11 mouse cellular contexts compared by ENCODE assay signal in the genomic region with DNA sequence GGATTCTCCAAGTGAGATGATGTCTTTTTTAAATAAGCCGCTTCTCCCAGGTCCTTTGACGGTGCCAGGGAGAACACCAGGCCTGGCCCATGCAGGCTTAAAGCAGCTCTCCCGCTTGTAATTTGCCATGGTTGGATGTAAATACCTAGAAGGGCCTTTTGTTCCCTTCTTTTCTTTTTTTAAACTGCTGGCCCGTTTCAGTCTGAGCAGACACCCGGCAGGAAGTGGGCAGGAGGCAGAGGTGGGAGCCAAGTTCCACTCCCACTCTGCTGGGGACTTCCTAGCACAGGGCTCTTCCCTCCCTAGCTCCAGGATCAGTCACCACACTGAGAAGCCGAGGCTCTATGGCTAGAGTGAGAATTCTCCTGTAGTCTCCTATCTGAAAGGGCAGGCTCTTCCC.
A peak's percentile ranks its signal among the peaks of the same experiment; 100 is the strongest.
DNase-seq lines count a peak whose midpoint lies in the region; ATAC-seq lines count a peak whose summit lies in the region.
"Had no signal": no experiment of that assay in that cellular context is flagged by ENCODE, and none has a peak within 500 bp of the region (broad histone marks: within the 10 kb centered on the region; RNA-seq: fewer than 3 reads in every experiment).

No protein-coding gene starts in this region.

- no peaks in the 10 kb centered on the region for H3K9me3 ChIP-seq in heart, embryonic 15.5 days (replicated peaks)
- H3K9me3 ChIP-seq in midbrain, embryonic 10.5 days (replicated peaks) = 0 out of 2 replicates have a peak, but pooled peaks cover 1% of the 10 kb centered on the region
- H3K9me3 ChIP-seq in midbrain, embryonic 15.5 days = no peaks in the 10 kb centered on the region
- no peaks in the 10 kb centered on the region for H3K9me3 ChIP-seq in kidney, embryonic 15.5 days (replicated peaks)
- no peaks in the 10 kb centered on the region for H3K9me3 ChIP-seq in neural tube, embryonic 15.5 days (replicated peaks)
- H3K9me3 ChIP-seq: liver, embryonic 15.5 days had no signal

- no peak overlapping the region for H3K4me3 ChIP-seq in heart, embryonic 15.5 days
- no peak overlapping the region for H3K4me3 ChIP-seq in midbrain, embryonic 10.5 days
- H3K4me3 ChIP-seq in midbrain, embryonic 15.5 days = no peak overlapping the region
- H3K4me3 ChIP-seq in kidney, embryonic 15.5 days (replicated peaks) = no peak overlapping the region
- H3K4me3 ChIP-seq in neural tube, embryonic 15.5 days (replicated peaks) = no peak overlapping the region
- H3K4me3 ChIP-seq: liver, embryonic 15.5 days had no signal

- 58% methylated on average over 6 of the region's 6 CpGs for WGBS in heart, embryonic 15.5 days
- 60% methylated on average over 6 of the region's 6 CpGs for WGBS in midbrain, embryonic 10.5 days
- WGBS in midbrain, embryonic 15.5 days = 29% methylated on average over 6 of the region's 6 CpGs
- 57% methylated on average over 6 of the region's 6 CpGs for WGBS in kidney, embryonic 15.5 days
- WGBS in neural tube, embryonic 15.5 days = 33% methylated on average over 6 of the region's 6 CpGs

- no peak overlapping the region for H3K4me2 ChIP-seq in heart, embryonic 15.5 days
- no peak overlapping the region for H3K4me2 ChIP-seq in midbrain, embryonic 15.5 days
- H3K4me2 ChIP-seq in kidney, embryonic 15.5 days = no peak overlapping the region
- H3K4me2 ChIP-seq in neural tube, embryonic 15.5 days = no peak overlapping the region
- H3K4me2 ChIP-seq: liver, embryonic 15.5 days had no signal

- peaks cover 26% of the 10 kb centered on the region for H3K36me3 ChIP-seq in heart, embryonic 15.5 days
- H3K36me3 ChIP-seq in midbrain, embryonic 10.5 days = peaks cover 82% of the 10 kb centered on the region
- H3K36me3 ChIP-seq in midbrain, embryonic 15.5 days (replicated peaks) = peaks cover 36% of the 10 kb centered on the region
- H3K36me3 ChIP-seq in kidney, embryonic 15.5 days = peaks cover 87% of the 10 kb centered on the region
- H3K36me3 ChIP-seq in neural tube, embryonic 15.5 days = peaks cover 75% of the 10 kb centered on the region

- H3K27ac ChIP-seq in heart, embryonic 15.5 days = peak overlapping the region; percentile 35
- peak overlapping the region; percentile 40 for H3K27ac ChIP-seq in midbrain, embryonic 10.5 days (replicated peaks)
- no peak overlapping the region for H3K27ac ChIP-seq in midbrain, embryonic 15.5 days
- H3K27ac ChIP-seq in kidney, embryonic 15.5 days = peak overlapping the region; percentile 56; the same call in 1 of the 2 replicates
- peak overlapping the region; percentile 28; the same call in 1 of the 2 replicates for H3K27ac ChIP-seq in neural tube, embryonic 15.5 days (replicated peaks)
- H3K27ac ChIP-seq: liver, embryonic 15.5 days had no signal

- H3K9ac ChIP-seq in heart, embryonic 15.5 days = no peak overlapping the region
- H3K9ac ChIP-seq in midbrain, embryonic 15.5 days = no peak overlapping the region
- no peak overlapping the region for H3K9ac ChIP-seq in kidney, embryonic 15.5 days
- H3K9ac ChIP-seq in neural tube, embryonic 15.5 days (replicated peaks) = no peak overlapping the region
- H3K9ac ChIP-seq: liver, embryonic 15.5 days had no signal

- no peak for DNase-seq in heart, adult 8-10 months (ENCODE audit: low spot score)
- no peak for DNase-seq in midbrain, embryonic 10.5 days (ENCODE audit: low spot score)
- DNase-seq in spleen, adult 12 weeks (ENCODE audit: low spot score) = no peak
- DNase-seq in yolk sac, embryonic 10.5 days (ENCODE audit: low spot score) = no peak
- DNase-seq: gastrocnemius, postnatal 25 days; spleen, adult 18-20 months had no signal

- no peak for ATAC-seq in heart, embryonic 15.5 days (replicated peaks; ENCODE audit: insufficient number of reproducible peaks, insufficient read depth, low FRiP score, low read depth)
- no peak for ATAC-seq in midbrain, embryonic 15.5 days (replicated peaks)
- ATAC-seq in kidney, embryonic 15.5 days (replicated peaks; ENCODE audit: low FRiP score) = no peak
- no peak for ATAC-seq in neural tube, embryonic 15.5 days (ENCODE audit: low FRiP score)

- no peaks in the 10 kb centered on the region for H3K27me3 ChIP-seq in heart, embryonic 15.5 days
- no peaks in the 10 kb centered on the region for H3K27me3 ChIP-seq in midbrain, embryonic 10.5 days (ENCODE audit: low read depth, poor library complexity, severe bottlenecking)
- H3K27me3 ChIP-seq in midbrain, embryonic 15.5 days (replicated peaks) = no peaks in the 10 kb centered on the region
- no peaks in the 10 kb centered on the region for H3K27me3 ChIP-seq in kidney, embryonic 15.5 days
- H3K27me3 ChIP-seq in neural tube, embryonic 15.5 days (replicated peaks) = no peaks in the 10 kb centered on the region
- H3K27me3 ChIP-seq: liver, embryonic 15.5 days had no signal

- H3K4me1 ChIP-seq in heart, embryonic 15.5 days (replicated peaks) = peaks cover 17% of the 10 kb centered on the region
- H3K4me1 ChIP-seq in midbrain, embryonic 10.5 days = peaks cover 23% of the 10 kb centered on the region
- H3K4me1 ChIP-seq in midbrain, embryonic 15.5 days = no peaks in the 10 kb centered on the region
- H3K4me1 ChIP-seq in kidney, embryonic 15.5 days = peaks cover 23% of the 10 kb centered on the region
- H3K4me1 ChIP-seq in neural tube, embryonic 15.5 days = peaks cover 4% of the 10 kb centered on the region; the same call in 1 of the 2 replicates
- H3K4me1 ChIP-seq: liver, embryonic 15.5 days had no signal
